Mouse (Mus musculus) fibroblast of lung, adult 2 months (primary cell): ENCODE measurements around the gene Cfap221.
A peak's percentile ranks its signal among the peaks of the same experiment; 100 is the strongest.

Experiments
- DNase-seq: peaks from one replicate; pipeline ENCODE4 v3.0.0-alpha.2; 2011; ENCODE audit warnings: low read depth

The Cfap221 gene

GRCm38 (mm10) chr1:119996798-119997581 is at the start of gene Cfap221:
Cfap221 (minus strand) TSS chr1:119997234.
- peak; percentile 26 for DNase-seq

GRCm38 (mm10) chr1:120044584-120044983 is 47.5 kb upstream of the Cfap221 start:
- DNase-seq, result no peak

GRCm38 (mm10) chr1:120042421-120042820 is 45.4 kb upstream of the Cfap221 start:
- DNase-seq, result no peak

- DNase-seq, result no peak
Observed at GRCm38 (mm10) chr1:120038594-120038993, 41.6 kb upstream of the Cfap221 start.

- no peak for DNase-seq
Observed at GRCm38 (mm10) chr1:120037021-120037683, 40.1 kb upstream of the Cfap221 start.

- DNase-seq, result no peak
Observed at GRCm38 (mm10) chr1:120035456-120036034, 38.5 kb upstream of the Cfap221 start.

GRCm38 (mm10) chr1:120034793-120035192 is 37.8 kb upstream of the Cfap221 start:
- DNase-seq, result no peak

- DNase-seq, result no peak
Observed at GRCm38 (mm10) chr1:120033469-120033854, 36.4 kb upstream of the Cfap221 start.

- DNase-seq, result peak; percentile 52
Observed at GRCm38 (mm10) chr1:120032804-120033468, 35.9 kb upstream of the Cfap221 start.

- no peak for DNase-seq
Observed at GRCm38 (mm10) chr1:120030474-120030873, 33.4 kb upstream of the Cfap221 start.

GRCm38 (mm10) chr1:120027693-120028092 is 30.7 kb upstream of the Cfap221 start:
- DNase-seq, result no peak

GRCm38 (mm10) chr1:120025050-120025439 is 28.0 kb upstream of the Cfap221 start:
- DNase-seq, result no peak

- no peak for DNase-seq
Observed at GRCm38 (mm10) chr1:120024331-120025049, 27.5 kb upstream of the Cfap221 start.

- DNase-seq, result no peak
Observed at GRCm38 (mm10) chr1:120021951-120022350, 24.9 kb upstream of the Cfap221 start.

GRCm38 (mm10) chr1:120020322-120020897 is 23.4 kb upstream of the Cfap221 start:
- no peak for DNase-seq

- DNase-seq, result no peak
Observed at GRCm38 (mm10) chr1:120019428-120019827, 22.4 kb upstream of the Cfap221 start.

GRCm38 (mm10) chr1:120018900-120019299 is 21.9 kb upstream of the Cfap221 start:
- no peak for DNase-seq

- no peak for DNase-seq
Observed at GRCm38 (mm10) chr1:120016240-120016639, 19.2 kb upstream of the Cfap221 start.

- DNase-seq, result no peak
Observed at GRCm38 (mm10) chr1:120013111-120013510, 16.1 kb upstream of the Cfap221 start.

- no peak for DNase-seq
Observed at GRCm38 (mm10) chr1:120012638-120013037, 15.6 kb upstream of the Cfap221 start.

- DNase-seq, result no peak
Observed at GRCm38 (mm10) chr1:120007851-120008588, 11.0 kb upstream of the Cfap221 start.
